Mouse (Mus musculus) MEL (cell line): ENCODE data around the gene Hmox1.

Experiments used
- CHD2 ChIP-seq: IDR thresholded peaks from 2 replicates; pipeline ENCODE4 v1.6.1; 2011; ENCODE audit warnings: low read length, improper control_type of control experiment
- EP300 ChIP-seq, 2 experiments: IDR thresholded peaks; 2 replicates each; pipeline ENCODE4 v1.6.1; 2011; ENCODE audit warnings: improper control_type of control experiment in 2 of 2, low read length in 2 of 2, low read depth in 1 of 2, mild to moderate bottlenecking in 1 of 2
- MYC ChIP-seq: IDR thresholded peaks from 2 replicates; pipeline ENCODE4 v1.6.1; 2011; ENCODE audit warnings: low read depth, mild to moderate bottlenecking, low read length, improper control_type of control experiment, moderate library complexity
- POLR2AphosphoS5 ChIP-seq: IDR thresholded peaks from 2 replicates; pipeline ENCODE4 v1.6.1; 2012; ENCODE audit warnings: low read depth, borderline replicate concordance, mild to moderate bottlenecking, inconsistent platforms, low read length, moderate library complexity, mixed read lengths
- TBP ChIP-seq: IDR thresholded peaks from 2 replicates; pipeline ENCODE4 v1.8.0; 2011; ENCODE audit warnings: low read depth, low read length, improper control_type of control experiment
- ZC3H11A ChIP-seq: IDR thresholded peaks from 2 replicates; pipeline ENCODE4 v1.6.1; 2012; ENCODE audit warnings: low read depth, mild to moderate bottlenecking, inconsistent platforms, low read length, improper control_type of control experiment

DNA sequence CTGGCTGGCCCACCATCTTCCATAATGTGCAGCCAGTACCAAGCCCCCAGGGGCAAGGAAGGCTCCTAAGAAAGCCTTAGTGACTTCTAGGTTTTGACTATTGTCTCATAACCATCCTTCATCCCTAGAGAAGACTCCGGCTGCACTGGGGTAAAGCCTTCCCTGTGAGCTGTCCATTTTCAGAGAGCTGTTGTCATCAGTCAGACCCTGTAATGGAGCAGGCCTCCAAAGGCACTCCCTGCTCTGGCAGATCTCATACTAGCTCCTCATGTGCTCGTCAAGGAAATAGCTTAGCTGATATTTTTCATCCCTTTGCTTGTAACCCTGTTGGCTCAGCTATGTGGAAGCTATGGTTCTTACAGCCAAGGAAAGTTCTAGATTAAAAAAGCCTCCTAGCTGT lies 32.6 kb upstream of the Hmox1 start:
- no peak for TF ChIP-seq POLR2AphosphoS5
- no peak for TF ChIP-seq EP300 (IDR thresholded peaks at IDR 0.05; ENCODE audit: low read depth in 1 of 2, low read length in 2 of 2)
- TF ChIP-seq ZC3H11A, result no peak
- no peak for TF ChIP-seq CHD2
- TF ChIP-seq MYC, result no peak
- TF ChIP-seq TBP, result no peak
